Mouse (Mus musculus) neural tube, embryonic 11.5 days (tissue): ENCODE measurements around the gene 1700012B09Rik. TPM values are rescaled to one million over a fixed set of nuclear protein-coding genes. Genes with fewer than 3 reads are reported as not detected.

ENCODE experiments used
- ATAC-seq: fragments of 200-750 bp; cut with Nextera tagmentation; 2 replicates; pipeline ENCODE4 v1.8.0; 2017; ENCODE audit warnings: moderate number of reproducible peaks, mild to moderate bottlenecking, moderate TSS enrichment, moderate library complexity; ENCODE audit not compliant: insufficient read depth, low FRiP score, low TSS enrichment
- DNase-seq: peaks from one replicate; pipeline ENCODE4 v3.0.0-alpha.2; 2015; ENCODE audit warnings: low spot score
- H3K27ac ChIP-seq: fragments of 300-500 bp; sonication (generic); 2 replicates; pipeline ENCODE4 v1.5.1; 2014; ENCODE audit warnings: low read depth, mild to moderate bottlenecking, low read length
- H3K27me3 ChIP-seq: fragments of 300-500 bp; sonication (generic); 2 replicates; pipeline ENCODE4 v1.6.1; 2014; ENCODE audit warnings: mild to moderate bottlenecking, low read length, mixed read lengths; ENCODE audit not compliant: control insufficient read depth, insufficient read depth
- H3K36me3 ChIP-seq: fragments of 300-500 bp; sonication (generic); 2 replicates; pipeline ENCODE4 v1.6.1; 2014; ENCODE audit warnings: mild to moderate bottlenecking, low read length, moderate library complexity, mixed read lengths; ENCODE audit not compliant: control insufficient read depth, insufficient read depth
- H3K4me1 ChIP-seq: fragments of 300-500 bp; sonication (generic); 2 replicates; pipeline ENCODE4 v1.6.1; 2014; ENCODE audit warnings: low read length, mixed read lengths; ENCODE audit not compliant: control insufficient read depth, insufficient read depth
- H3K4me2 ChIP-seq: fragments of 300-500 bp; sonication (generic); 2 replicates; pipeline ENCODE4 v1.6.1; 2014; ENCODE audit warnings: low read depth, mild to moderate bottlenecking, moderate library complexity
- H3K4me3 ChIP-seq: fragments of 300-500 bp; sonication (generic); 2 replicates; pipeline ENCODE4 v1.5.1; 2014; ENCODE audit warnings: low read depth, low read length
- H3K9ac ChIP-seq: fragments of 300-500 bp; sonication (generic); 2 replicates; pipeline ENCODE4 v1.6.1; 2014; ENCODE audit warnings: mild to moderate bottlenecking, low read length
- H3K9me3 ChIP-seq: fragments of 300-500 bp; sonication (generic); 2 replicates; pipeline ENCODE4 v1.6.1; 2016; ENCODE audit warnings: low read length; ENCODE audit not compliant: control insufficient read depth
- WGBS: fragments of 180-500 bp; shearing (Covaris S2); extraction: QIAGEN DNeasy Blood & Tissue Kit; methylation state at CpG from one replicate; pipeline ENCODE4 v1.1.7; 2014; 5-methylcytosine and 5-hydroxymethylcytosine counted together
- polyA plus RNA-seq: library from polyadenylated mRNA; unstranded; fragments of >200 nt; fragmentation: Nextera tagmentation; extraction: Ambion mirVana; gene quantifications from 2 replicates; pipeline ENCODE4 v1.2.1, GENCODE M21; 2014

1700012B09Rik gene
- polyA plus RNA-seq, 1 experiment from 2014 or later = not detected

DNA sequence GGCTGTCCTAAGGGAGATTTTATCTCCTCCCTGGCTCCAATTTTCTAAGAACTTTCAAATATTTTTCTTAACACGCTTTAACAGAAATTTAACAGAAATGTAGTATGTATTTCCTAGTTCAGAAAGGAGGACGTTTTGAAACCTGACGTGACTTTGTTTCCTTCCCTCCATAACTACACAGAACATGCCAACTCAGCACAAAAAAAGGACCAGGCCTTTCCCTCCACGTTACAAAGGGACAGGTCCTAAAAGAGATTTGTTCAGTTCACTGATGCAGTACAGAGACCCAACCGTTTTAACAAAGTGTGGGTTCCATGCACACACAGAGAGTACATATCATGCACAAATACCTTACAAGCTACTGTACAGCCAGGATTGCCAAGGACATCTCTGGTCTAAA lies 49.2 kb downstream of the 1700012B09Rik start:
- no peak overlapping the region for H3K27ac ChIP-seq
- H3K9ac ChIP-seq = no peak overlapping the region
- 81% methylated on average over 5 of the region's 5 CpGs for WGBS
- H3K36me3 ChIP-seq = no peaks in the 10 kb centered on the region
- no peaks in the 10 kb centered on the region for H3K9me3 ChIP-seq
- no peak overlapping the region for H3K4me3 ChIP-seq
- no peak overlapping the region for H3K4me2 ChIP-seq
- DNase-seq (no peak), ATAC-seq (no peak)
- H3K27me3 ChIP-seq = no peaks in the 10 kb centered on the region
- H3K4me1 ChIP-seq = no peaks in the 10 kb centered on the region

DNA sequence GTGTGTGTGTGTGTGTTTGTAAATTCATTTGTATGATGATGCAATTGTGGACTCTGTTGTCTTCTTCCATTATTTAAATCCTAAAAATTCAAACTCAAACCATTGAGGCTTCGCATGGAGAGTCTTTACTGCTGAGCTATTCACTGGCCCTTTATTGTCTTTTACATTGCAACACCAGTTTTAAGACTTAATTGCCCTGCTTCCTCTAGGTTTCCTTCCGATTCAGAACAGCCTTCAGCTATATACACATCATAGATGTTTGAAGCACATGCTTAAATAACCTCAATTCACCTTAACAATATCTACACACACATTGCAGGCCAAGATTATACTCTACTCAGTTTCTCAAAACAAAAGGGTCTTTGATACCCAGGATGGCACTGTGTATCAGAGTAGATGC lies 50.4 kb downstream of the 1700012B09Rik start:
- no peak overlapping the region for H3K27ac ChIP-seq
- ATAC-seq (no peak), DNase-seq (no peak)
- H3K36me3 ChIP-seq = no peaks in the 10 kb centered on the region
- H3K4me1 ChIP-seq = no peaks in the 10 kb centered on the region
- H3K9me3 ChIP-seq = no peaks in the 10 kb centered on the region
- H3K4me2 ChIP-seq = no peak overlapping the region
- no peak overlapping the region for H3K4me3 ChIP-seq
- WGBS = 28% methylated on average over 2 of the region's 2 CpGs
- no peaks in the 10 kb centered on the region for H3K27me3 ChIP-seq
- H3K9ac ChIP-seq = no peak overlapping the region

DNA sequence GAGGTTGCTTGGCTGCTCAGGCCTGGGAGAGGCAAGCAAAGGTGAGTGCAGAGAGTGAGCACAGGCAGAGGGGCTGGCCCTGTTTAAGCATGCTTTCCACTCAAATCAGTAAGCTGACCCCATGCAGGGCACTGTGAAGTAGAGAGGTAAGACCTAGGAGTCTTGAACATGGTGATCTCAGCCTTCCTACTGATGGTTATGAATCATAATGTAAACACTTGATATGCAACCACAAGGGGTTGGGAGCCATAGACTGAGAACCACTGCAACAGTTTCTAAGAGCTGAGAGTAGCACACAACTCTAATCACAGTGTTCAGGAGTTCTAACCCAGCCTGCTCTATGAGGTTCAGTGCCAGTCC lies 52.5 kb downstream of the 1700012B09Rik start:
- Histone ChIP-seq H3K4me1 (no peaks in the 10 kb centered on the region), H3K9me3 (no peaks in the 10 kb centered on the region), H3K36me3 (no peaks in the 10 kb centered on the region), H3K9ac (no peak overlapping the region), H3K27ac (no peak overlapping the region), H3K4me2 (no peak overlapping the region), H3K4me3 (no peak overlapping the region), H3K27me3 (no peaks in the 10 kb centered on the region)
- no peak for ATAC-seq
- no peak for DNase-seq

- no peak overlapping the region for H3K4me3 ChIP-seq
- H3K27me3 ChIP-seq = no peaks in the 10 kb centered on the region
- ATAC-seq (no peak), DNase-seq (no peak)
- H3K4me1 ChIP-seq = no peaks in the 10 kb centered on the region
- H3K27ac ChIP-seq = no peak overlapping the region
- H3K9ac ChIP-seq = no peak overlapping the region
- 72% methylated on average over 14 of the region's 14 CpGs for WGBS
- no peaks in the 10 kb centered on the region for H3K36me3 ChIP-seq
- no peak overlapping the region for H3K4me2 ChIP-seq
- H3K9me3 ChIP-seq = no peaks in the 10 kb centered on the region
These were observed 53.0 kb downstream of the 1700012B09Rik start for GRCm38 (mm10) chr9:14717689-14718331.

GRCm38 (mm10) chr9:14715258-14715657 lies 55.6 kb downstream of the 1700012B09Rik start:
- H3K4me2 ChIP-seq = no peak overlapping the region
- no peaks in the 10 kb centered on the region for H3K9me3 ChIP-seq
- H3K27ac ChIP-seq = no peak overlapping the region
- H3K4me1 ChIP-seq = no peaks in the 10 kb centered on the region
- 79% methylated on average over 15 of the region's 15 CpGs for WGBS
- no peak for DNase-seq
- ATAC-seq = peak; percentile 79
- no peak overlapping the region for H3K4me3 ChIP-seq
- H3K36me3 ChIP-seq = no peaks in the 10 kb centered on the region
- H3K9ac ChIP-seq = no peak overlapping the region
- H3K27me3 ChIP-seq = no peaks in the 10 kb centered on the region

DNA sequence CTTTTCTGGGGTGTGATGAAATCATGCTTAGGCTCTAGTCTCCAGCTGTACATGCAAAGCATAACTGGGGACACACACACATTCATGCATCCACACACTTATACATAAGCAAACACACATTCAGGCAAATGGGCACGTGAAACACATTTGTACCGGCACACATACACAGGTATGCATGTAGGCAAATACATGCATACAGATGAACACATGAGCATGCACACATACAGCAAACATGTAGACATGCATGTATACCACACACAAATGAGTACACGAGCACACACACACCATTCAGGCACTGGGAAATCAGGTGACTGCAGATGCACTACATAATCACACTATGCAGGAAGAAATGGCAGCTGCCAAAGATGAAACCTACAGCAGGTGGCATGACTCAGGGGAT lies 59.9 kb downstream of the 1700012B09Rik start:
- Histone ChIP-seq H3K9ac (no peak overlapping the region), H3K4me2 (no peak overlapping the region), H3K4me1 (no peaks in the 10 kb centered on the region; the same call in 1 of the 2 replicates), H3K4me3 (no peak overlapping the region), H3K9me3 (no peaks in the 10 kb centered on the region), H3K27ac (no peak overlapping the region), H3K27me3 (no peaks in the 10 kb centered on the region), H3K36me3 (no peaks in the 10 kb centered on the region)
- ATAC-seq = no peak
- WGBS = 89% methylated on average over 3 of the region's 3 CpGs
- DNase-seq = no peak

Other genes with a start within 250 kb of the 1700012B09Rik start
- gene Amotl1, start 126.0 kb downstream of the 1700012B09Rik start, polyA plus RNA-seq = 19.1 and 20.6 TPM in 2 replicates
- 0.85 and 1.1 TPM in 2 replicates for gene Piwil4, start 30.3 kb downstream of the 1700012B09Rik start, polyA plus RNA-seq
- gene Fut4, start 18.6 kb downstream of the 1700012B09Rik start, polyA plus RNA-seq = 2.4 and 3.3 TPM in 2 replicates
- gene Mre11a, start 13.6 kb upstream of the 1700012B09Rik start, polyA plus RNA-seq = 26.9 and 29.8 TPM in 2 replicates
- gene Ankrd49, start 13.8 kb upstream of the 1700012B09Rik start, polyA plus RNA-seq = 52.3 and 52.8 TPM in 2 replicates
- gene Gpr83, start 89.2 kb upstream of the 1700012B09Rik start, polyA plus RNA-seq = 0.58 and 1.1 TPM in 2 replicates
- not detected in 2 replicates for gene Izumo1r, start 132.9 kb upstream of the 1700012B09Rik start, polyA plus RNA-seq